Mouse (Mus musculus): Measurements from ENCODE around the gene Stat1. TPM values are rescaled to one million over a fixed set of nuclear protein-coding genes. Genes with fewer than 3 reads are reported as not detected.

Gene Stat1
- polyA plus RNA-seq, 1 experiment, result 40.8 TPM

GRCm38 (mm10) chr1:52100496-52100895, 18.7 kb upstream of the Stat1 start:
- H3K36me3 ChIP-seq (ENCODE audit: control insufficient read depth, insufficient read depth, low read length), result no peaks in the 10 kb centered on the region
- no peak for TF ChIP-seq POLR2A (IDR thresholded peaks at IDR 0.05; ENCODE audit: low read depth, low read length)
- TF ChIP-seq CTCF (conservative IDR thresholded peaks at IDR 0.05; ENCODE audit: insufficient read depth, insufficient read length, low read depth, low read length), result peak; percentile 62
- no peak for DNase-seq
- no peak overlapping the region for H3K27ac ChIP-seq (ENCODE audit: insufficient read depth, low read depth, low read length)
- no peak overlapping the region for H3K4me3 ChIP-seq (ENCODE audit: insufficient read depth, low read depth, low read length)
- no peaks in the 10 kb centered on the region for H3K4me1 ChIP-seq (ENCODE audit: control insufficient read depth, insufficient read depth, low read length)
- 64% methylated on average over 6 of the region's 6 CpGs for WGBS
- H3K27me3 ChIP-seq (replicated peaks; ENCODE audit: control insufficient read depth, insufficient read depth, low read length), result no peaks in the 10 kb centered on the region

- Histone ChIP-seq H3K4me1 (ENCODE audit: control insufficient read depth, insufficient read depth, low read length) (no peaks in the 10 kb centered on the region), H3K27me3 (replicated peaks; ENCODE audit: control insufficient read depth, insufficient read depth, low read length) (no peaks in the 10 kb centered on the region), H3K36me3 (ENCODE audit: control insufficient read depth, insufficient read depth, low read length) (no peaks in the 10 kb centered on the region), H3K4me3 (ENCODE audit: insufficient read depth, low read depth, low read length) (no peak overlapping the region), H3K27ac (ENCODE audit: insufficient read depth, low read depth, low read length) (no peak overlapping the region)
- no peak for DNase-seq
- TF ChIP-seq CTCF (conservative IDR thresholded peaks at IDR 0.05; ENCODE audit: insufficient read depth, insufficient read length, low read depth, low read length) (no peak), POLR2A (IDR thresholded peaks at IDR 0.05; ENCODE audit: low read depth, low read length) (no peak)
- 91% methylated on average over 8 of the region's 8 CpGs for WGBS
Observed at GRCm38 (mm10) chr1:52102795-52103194, 16.4 kb upstream of the Stat1 start.

- no peaks in the 10 kb centered on the region for H3K4me1 ChIP-seq (ENCODE audit: control insufficient read depth, insufficient read depth, low read length)
- 82% methylated on average over 11 of the region's 11 CpGs for WGBS
- no peak overlapping the region for H3K27ac ChIP-seq (ENCODE audit: insufficient read depth, low read depth, low read length)
- H3K27me3 ChIP-seq (replicated peaks; ENCODE audit: control insufficient read depth, insufficient read depth, low read length), result no peaks in the 10 kb centered on the region
- H3K4me3 ChIP-seq (ENCODE audit: insufficient read depth, low read depth, low read length), result no peak overlapping the region
- TF ChIP-seq CTCF (conservative IDR thresholded peaks at IDR 0.05; ENCODE audit: insufficient read depth, insufficient read length, low read depth, low read length) (no peak), POLR2A (IDR thresholded peaks at IDR 0.05; ENCODE audit: low read depth, low read length) (no peak)
- no peak for DNase-seq
- H3K36me3 ChIP-seq (ENCODE audit: control insufficient read depth, insufficient read depth, low read length), result no peaks in the 10 kb centered on the region
Observed at GRCm38 (mm10) chr1:52107206-52107605, 12.0 kb upstream of the Stat1 start.

- H3K4me3 ChIP-seq (ENCODE audit: insufficient read depth, low read depth, low read length), result no peak overlapping the region
- H3K27ac ChIP-seq (ENCODE audit: insufficient read depth, low read depth, low read length), result no peak overlapping the region
- H3K36me3 ChIP-seq (ENCODE audit: control insufficient read depth, insufficient read depth, low read length), result no peaks in the 10 kb centered on the region
- no peak for TF ChIP-seq POLR2A (IDR thresholded peaks at IDR 0.05; ENCODE audit: low read depth, low read length)
- TF ChIP-seq CTCF (conservative IDR thresholded peaks at IDR 0.05; ENCODE audit: insufficient read depth, insufficient read length, low read depth, low read length), result no peak
- H3K27me3 ChIP-seq (replicated peaks; ENCODE audit: control insufficient read depth, insufficient read depth, low read length), result no peaks in the 10 kb centered on the region
- DNase-seq, result no peak
- WGBS, result 73% methylated on average over 3 of the region's 3 CpGs
- H3K4me1 ChIP-seq (ENCODE audit: control insufficient read depth, insufficient read depth, low read length), result peaks cover 4% of the 10 kb centered on the region; the same call in 1 of the 2 replicates
Observed at GRCm38 (mm10) chr1:52111217-52111616, 8.0 kb upstream of the Stat1 start.

GRCm38 (mm10) chr1:52112301-52112700, 6.9 kb upstream of the Stat1 start:
- 63% methylated on average over 1 of the region's 1 CpGs for WGBS
- Histone ChIP-seq H3K27ac (ENCODE audit: insufficient read depth, low read depth, low read length) (no peak overlapping the region), H3K27me3 (replicated peaks; ENCODE audit: control insufficient read depth, insufficient read depth, low read length) (no peaks in the 10 kb centered on the region), H3K4me3 (ENCODE audit: insufficient read depth, low read depth, low read length) (no peak overlapping the region), H3K4me1 (ENCODE audit: control insufficient read depth, insufficient read depth, low read length) (peaks cover 4% of the 10 kb centered on the region; the same call in 1 of the 2 replicates), H3K36me3 (ENCODE audit: control insufficient read depth, insufficient read depth, low read length) (no peaks in the 10 kb centered on the region)
- TF ChIP-seq CTCF (conservative IDR thresholded peaks at IDR 0.05; ENCODE audit: insufficient read depth, insufficient read length, low read depth, low read length), result no peak
- no peak for TF ChIP-seq POLR2A (IDR thresholded peaks at IDR 0.05; ENCODE audit: low read depth, low read length)
- peak; percentile 22 for DNase-seq

- H3K4me3 ChIP-seq (ENCODE audit: insufficient read depth, low read depth, low read length), result peak overlapping the region; percentile 48
- no peaks in the 10 kb centered on the region for H3K36me3 ChIP-seq (ENCODE audit: control insufficient read depth, insufficient read depth, low read length)
- DNase-seq, result no peak
- no peaks in the 10 kb centered on the region for H3K27me3 ChIP-seq (replicated peaks; ENCODE audit: control insufficient read depth, insufficient read depth, low read length)
- TF ChIP-seq CTCF (conservative IDR thresholded peaks at IDR 0.05; ENCODE audit: insufficient read depth, insufficient read length, low read depth, low read length), result no peak
- TF ChIP-seq POLR2A (IDR thresholded peaks at IDR 0.05; ENCODE audit: low read depth, low read length), result no peak
- H3K4me1 ChIP-seq (ENCODE audit: control insufficient read depth, insufficient read depth, low read length), result peaks cover 4% of the 10 kb centered on the region; the same call in 1 of the 2 replicates
- peak overlapping the region; percentile 69 for H3K27ac ChIP-seq (ENCODE audit: insufficient read depth, low read depth, low read length)
- WGBS, result 22% methylated on average over 7 of the region's 7 CpGs
Observed at GRCm38 (mm10) chr1:52113067-52113665, 6.1 kb upstream of the Stat1 start.

GRCm38 (mm10) chr1:52113666-52114069, 5.6 kb upstream of the Stat1 start:
- DNase-seq, result peak; percentile 99
- Histone ChIP-seq H3K4me3 (ENCODE audit: insufficient read depth, low read depth, low read length) (peak overlapping the region; percentile 48), H3K4me1 (ENCODE audit: control insufficient read depth, insufficient read depth, low read length) (peaks cover 4% of the 10 kb centered on the region; the same call in 1 of the 2 replicates), H3K36me3 (ENCODE audit: control insufficient read depth, insufficient read depth, low read length) (no peaks in the 10 kb centered on the region), H3K27me3 (replicated peaks; ENCODE audit: control insufficient read depth, insufficient read depth, low read length) (no peaks in the 10 kb centered on the region), H3K27ac (ENCODE audit: insufficient read depth, low read depth, low read length) (peak overlapping the region; percentile 69)
- TF ChIP-seq POLR2A (IDR thresholded peaks at IDR 0.05; ENCODE audit: low read depth, low read length), result peak; percentile 65
- TF ChIP-seq CTCF (conservative IDR thresholded peaks at IDR 0.05; ENCODE audit: insufficient read depth, insufficient read length, low read depth, low read length), result peak; percentile 93
- WGBS, result under 1% methylated on average over 32 of the region's 32 CpGs
